Mouse (Mus musculus) E14TG2a.4 (cell line): Measurements from ENCODE around the gene Fev.

Experiments
- H3K27me3 ChIP-seq: 2 replicates; pipeline ENCODE4 v1.6.1; 2014; ENCODE audit warnings: low read length, control low read depth; ENCODE audit not compliant: insufficient read depth
- H3K36me3 ChIP-seq: 2 replicates; pipeline ENCODE4 v1.6.1; 2014; ENCODE audit warnings: low read length, control low read depth; ENCODE audit not compliant: insufficient read depth
- H3K4me1 ChIP-seq: replicated peaks from 2 replicates; pipeline ENCODE4 v1.6.1; 2014; ENCODE audit warnings: low read depth, low read length, control low read depth
- H3K4me3 ChIP-seq: replicated peaks from 2 replicates; pipeline ENCODE4 v1.5.1; 2014; ENCODE audit warnings: mild to moderate bottlenecking, low read length
- H3K9me3 ChIP-seq: 2 replicates; pipeline ENCODE4 v1.6.1; 2014; ENCODE audit warnings: low read length, control low read depth
- CTCF ChIP-seq: conservative IDR thresholded peaks from 2 replicates; pipeline ENCODE4 v1.5.1; 2014; ENCODE audit warnings: low read length
- NANOG ChIP-seq: IDR thresholded peaks from 2 replicates; pipeline ENCODE4 v1.6.1; 2014; ENCODE audit warnings: borderline replicate concordance, low read length, mixed read lengths
- POU5F1 ChIP-seq: IDR thresholded peaks from 2 replicates; pipeline ENCODE4 v1.6.1; 2014; ENCODE audit warnings: low read length, borderline replicate concordance

The Fev gene

DNA sequence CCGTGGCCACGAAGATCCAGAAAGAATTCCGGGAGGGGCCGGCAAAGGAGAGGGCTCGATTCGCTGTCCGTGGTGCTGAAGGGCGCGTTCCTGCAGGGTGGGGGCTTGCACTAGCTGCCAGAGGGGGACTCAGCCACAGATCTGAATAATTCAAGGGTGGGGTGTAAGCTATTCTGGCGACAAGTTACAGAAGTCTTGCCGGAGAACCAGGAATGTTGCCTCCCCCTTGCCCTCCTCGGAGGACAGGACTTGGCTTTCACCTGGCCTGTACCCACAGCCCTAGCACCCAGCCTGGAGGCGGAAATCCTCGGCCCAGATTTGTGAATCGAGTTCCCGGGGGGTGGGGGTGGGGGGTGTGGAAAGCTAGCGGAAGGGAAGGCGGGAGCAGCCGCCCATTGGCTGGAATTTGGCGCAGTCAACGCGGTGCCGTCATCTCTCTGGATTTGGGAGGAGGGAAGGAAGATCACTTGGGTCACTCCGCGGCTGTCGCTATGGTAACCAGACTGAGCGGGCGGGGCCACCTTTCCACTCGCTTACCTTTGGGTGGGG, 27.0 kb downstream of the Fev start:
- H3K27me3 ChIP-seq = peaks cover 41% of the 10 kb centered on the region
- H3K9me3 ChIP-seq = no peaks in the 10 kb centered on the region
- TF ChIP-seq NANOG (no peak), CTCF (no peak), POU5F1 (no peak)
- peak overlapping the region; percentile 77 for H3K4me3 ChIP-seq
- H3K36me3 ChIP-seq = no peaks in the 10 kb centered on the region
- peaks cover 52% of the 10 kb centered on the region for H3K4me1 ChIP-seq

DNA sequence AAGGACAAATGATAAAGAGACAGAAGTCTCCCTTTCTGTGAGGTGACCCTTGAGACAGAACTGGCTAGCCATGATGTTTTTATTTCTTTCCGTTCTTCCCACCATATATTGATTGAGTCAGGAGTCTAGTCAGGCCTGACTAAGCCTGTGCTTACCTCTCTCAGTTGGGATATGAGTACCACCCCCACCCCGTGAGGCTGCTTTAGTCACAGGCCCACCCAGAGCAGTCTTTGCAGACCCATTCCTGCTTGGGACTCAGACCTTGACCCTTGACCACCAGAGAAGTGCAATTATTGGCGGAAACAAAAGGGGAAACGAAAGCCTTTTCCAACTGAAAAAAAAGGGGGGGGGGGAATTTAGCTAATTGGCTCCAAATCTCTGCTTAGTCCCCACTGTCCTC, 27.5 kb downstream of the Fev start:
- Histone ChIP-seq H3K4me3 (peak overlapping the region; percentile 77), H3K4me1 (peaks cover 58% of the 10 kb centered on the region), H3K9me3 (no peaks in the 10 kb centered on the region), H3K27me3 (peaks cover 47% of the 10 kb centered on the region), H3K36me3 (no peaks in the 10 kb centered on the region)
- TF ChIP-seq NANOG (no peak), POU5F1 (no peak), CTCF (no peak)

DNA sequence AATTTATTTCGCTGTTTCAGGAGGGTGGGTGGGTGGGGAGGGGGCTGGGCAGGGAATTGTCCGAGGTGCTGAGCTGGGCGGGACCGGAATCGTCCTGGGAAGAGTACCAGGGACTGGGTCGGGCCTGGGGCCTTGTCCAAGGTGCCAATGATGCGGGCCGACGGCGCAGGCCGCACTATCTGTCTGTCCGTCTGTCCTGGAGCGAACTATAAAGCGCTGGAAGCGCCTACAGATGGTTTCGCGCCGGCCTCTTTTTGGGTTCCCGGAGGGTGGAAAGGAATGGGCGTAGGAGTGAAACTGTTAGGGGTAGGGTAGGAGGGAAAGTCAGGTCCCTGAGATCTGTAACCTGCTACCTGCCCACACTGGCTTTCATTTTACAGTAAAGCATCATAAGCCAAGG, 28.0 kb downstream of the Fev start:
- H3K9me3 ChIP-seq = no peaks in the 10 kb centered on the region
- no peaks in the 10 kb centered on the region for H3K36me3 ChIP-seq
- H3K4me3 ChIP-seq = no peak overlapping the region
- TF ChIP-seq POU5F1 (no peak), CTCF (no peak), NANOG (no peak)
- peaks cover 63% of the 10 kb centered on the region for H3K4me1 ChIP-seq
- peaks cover 51% of the 10 kb centered on the region for H3K27me3 ChIP-seq

DNA sequence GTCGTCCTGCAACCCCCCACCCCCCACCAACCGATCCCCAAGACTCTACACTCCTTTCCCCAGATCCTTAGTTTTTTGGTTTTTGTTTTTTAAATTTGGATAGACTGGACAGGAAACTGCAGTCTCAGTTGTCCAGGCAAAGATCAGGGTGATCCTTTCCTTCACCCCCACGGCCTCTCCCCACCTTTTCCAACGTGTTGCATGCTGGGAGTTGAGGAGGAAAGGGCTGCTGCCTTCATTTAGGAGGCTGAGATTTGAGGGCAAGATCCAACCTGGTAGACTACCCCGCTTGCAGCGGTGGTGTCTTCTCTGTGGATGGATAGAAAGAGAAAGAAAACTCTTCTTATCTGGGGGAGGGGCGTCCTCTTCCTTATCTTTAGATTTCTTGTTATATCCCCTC, 28.4 kb downstream of the Fev start:
- TF ChIP-seq NANOG (no peak), POU5F1 (no peak), CTCF (no peak)
- no peaks in the 10 kb centered on the region for H3K36me3 ChIP-seq
- 0 out of 2 replicates have a peak overlapping the region, but pooled peaks have one; percentile 84 for H3K4me3 ChIP-seq
- peaks cover 53% of the 10 kb centered on the region for H3K27me3 ChIP-seq
- H3K4me1 ChIP-seq = peaks cover 67% of the 10 kb centered on the region
- H3K9me3 ChIP-seq = no peaks in the 10 kb centered on the region

DNA sequence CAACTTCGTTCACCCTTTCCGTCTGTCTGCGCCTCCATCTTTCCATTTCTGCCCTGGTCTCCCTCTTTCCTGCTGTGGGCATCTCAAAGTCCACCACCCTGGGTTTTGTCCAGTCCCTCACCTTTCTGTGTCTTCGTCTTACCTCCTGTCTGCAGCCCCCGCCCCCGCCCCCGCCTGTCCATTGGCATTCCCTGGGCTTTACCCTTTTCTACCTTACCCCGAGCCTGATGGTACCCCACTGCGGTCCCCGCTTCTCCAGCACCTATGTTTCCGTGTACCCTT, 28.8 kb downstream of the Fev start:
- TF ChIP-seq CTCF (no peak), NANOG (no peak), POU5F1 (no peak)
- peaks cover 71% of the 10 kb centered on the region for H3K4me1 ChIP-seq
- H3K27me3 ChIP-seq = peaks cover 53% of the 10 kb centered on the region

DNA sequence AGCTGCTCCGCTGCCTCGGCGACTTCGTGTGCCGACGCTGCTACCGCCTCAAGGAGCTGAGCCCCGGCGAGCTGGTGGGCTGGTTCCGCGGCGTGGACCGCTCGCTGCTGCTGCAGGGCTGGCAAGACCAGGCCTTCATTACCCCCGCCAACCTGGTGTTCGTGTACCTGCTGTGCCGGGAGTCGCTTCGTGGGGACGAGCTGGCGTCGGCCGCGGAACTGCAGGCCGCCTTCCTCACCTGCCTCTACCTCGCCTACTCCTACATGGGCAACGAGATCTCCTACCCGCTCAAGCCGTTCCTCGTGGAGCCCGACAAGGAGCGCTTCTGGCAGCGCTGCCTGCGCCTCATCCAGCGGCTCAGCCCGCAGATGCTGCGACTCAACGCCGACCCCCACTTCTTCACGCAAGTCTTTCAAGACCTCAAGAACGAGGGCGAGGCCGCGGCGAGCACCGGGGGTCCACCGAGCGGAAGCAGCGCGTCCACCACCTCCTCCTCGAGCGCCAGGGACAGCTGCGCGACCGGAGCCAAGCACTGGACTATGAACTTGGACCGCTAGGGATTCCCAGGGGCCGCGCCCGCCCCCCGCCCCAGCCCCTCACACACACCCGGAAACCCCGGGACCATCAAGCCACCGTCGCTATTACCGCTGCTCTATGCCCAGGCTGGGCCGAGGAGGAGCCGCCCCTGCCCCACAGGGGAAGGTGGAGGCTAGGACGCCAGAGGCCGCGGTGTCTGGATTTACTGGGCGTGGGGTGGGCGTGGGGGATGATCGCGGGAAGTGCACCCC, 29.4 kb downstream of the Fev start:
- Histone ChIP-seq H3K4me3 (peak overlapping the region; percentile 84), H3K4me1 (peaks cover 76% of the 10 kb centered on the region), H3K27me3 (peaks cover 53% of the 10 kb centered on the region), H3K9me3 (no peaks in the 10 kb centered on the region), H3K36me3 (no peaks in the 10 kb centered on the region)
- no peak for TF ChIP-seq POU5F1
- no peak for TF ChIP-seq NANOG
- no peak for TF ChIP-seq CTCF

More for the DNA sequence above, 28.8 kb downstream of the Fev start:
- Histone ChIP-seq H3K4me3 (peak overlapping the region; percentile 84), H3K9me3 (no peaks in the 10 kb centered on the region), H3K36me3 (no peaks in the 10 kb centered on the region)

DNA sequence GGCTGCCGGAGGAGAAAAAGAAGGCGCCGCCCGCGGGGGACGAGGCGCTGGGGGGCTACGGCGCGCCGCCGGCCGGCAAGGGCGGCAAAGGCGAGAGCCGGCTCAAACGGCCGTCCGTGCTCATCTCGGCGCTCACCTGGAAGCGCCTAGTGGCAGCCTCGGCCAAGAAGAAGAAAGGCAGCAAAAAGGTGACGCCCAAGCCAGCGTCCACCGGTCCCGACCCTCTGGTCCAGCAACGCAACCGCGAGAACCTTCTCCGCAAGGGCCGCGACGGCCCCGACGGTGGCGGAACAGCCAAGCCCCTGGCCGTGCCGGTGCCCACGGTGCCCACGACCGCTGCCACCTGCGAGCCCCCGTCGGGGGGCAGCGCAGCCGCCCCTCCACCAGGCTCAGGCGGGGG, 30.1 kb downstream of the Fev start:
- Histone ChIP-seq H3K9me3 (no peaks in the 10 kb centered on the region), H3K27me3 (peaks cover 58% of the 10 kb centered on the region), H3K4me1 (peaks cover 83% of the 10 kb centered on the region), H3K36me3 (no peaks in the 10 kb centered on the region), H3K4me3 (peak overlapping the region; percentile 84)
- TF ChIP-seq CTCF (no peak), POU5F1 (no peak), NANOG (no peak)

DNA sequence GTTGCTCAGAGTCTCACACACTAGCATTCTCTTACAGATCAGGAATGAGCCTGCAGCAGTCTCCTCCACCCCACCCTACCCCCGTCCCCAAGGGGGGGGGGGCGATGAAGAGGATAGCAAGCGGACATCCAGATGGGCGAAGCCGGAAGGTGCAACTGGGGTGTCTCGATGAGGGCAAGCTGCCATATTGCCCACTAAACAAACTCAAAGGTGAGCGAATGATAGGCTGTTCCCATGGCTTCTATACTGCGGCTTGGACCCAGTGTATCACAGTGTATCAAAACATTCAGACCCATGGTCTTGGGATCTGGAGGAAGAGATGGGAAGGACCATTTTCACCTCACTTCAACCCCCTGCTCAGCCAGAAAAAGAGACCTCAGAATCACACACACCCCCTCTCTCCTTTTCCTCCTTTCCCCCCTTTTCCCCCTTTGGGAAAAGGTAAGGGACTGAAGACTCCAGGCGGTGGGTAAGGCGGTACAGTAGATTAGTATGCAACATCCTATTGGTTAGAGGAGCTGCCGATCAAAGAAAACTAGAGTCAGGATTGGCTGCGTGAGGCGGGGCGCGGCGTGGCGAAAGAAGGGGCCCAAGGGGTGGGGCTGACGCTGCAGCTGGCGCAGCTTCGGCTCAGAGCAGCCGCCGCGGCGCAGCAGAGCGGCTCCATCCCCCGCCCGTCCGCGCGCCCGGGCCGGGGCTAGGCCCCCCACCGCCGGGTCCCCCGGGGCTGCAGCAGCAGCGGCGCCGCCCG, 30.7 kb downstream of the Fev start, which contains the start of gene Cdk5r2:
Cdk5r2 (plus strand) TSS at position 629 of the 751 bp plus-strand sequence.
- H3K9me3 ChIP-seq = no peaks in the 10 kb centered on the region
- peak within 1 kb of the TSS; percentile 84 for H3K4me3 ChIP-seq

More for the DNA sequence above, 30.7 kb downstream of the Fev start, which contains the start of gene Cdk5r2:
- Histone ChIP-seq H3K4me1 (peaks cover 85% of the 10 kb centered on the region), H3K36me3 (no peaks in the 10 kb centered on the region), H3K27me3 (peaks cover 59% of the 10 kb centered on the region)
- TF ChIP-seq POU5F1 = no peak
- no peak for TF ChIP-seq CTCF
- no peak for TF ChIP-seq NANOG
